Mouse (Mus musculus) heart, embryonic 11.5 days (tissue): Measurements from ENCODE around the gene Rnf217. TPM values are rescaled to one million over a fixed set of nuclear protein-coding genes. Genes with fewer than 3 reads are reported as not detected.

Experiments used
- ATAC-seq: fragments of 200-750 bp; cut with Nextera tagmentation; replicated peaks from 2 replicates; pipeline ENCODE4 v1.8.0; 2017; ENCODE audit warnings: moderate library complexity; ENCODE audit not compliant: insufficient number of reproducible peaks, low FRiP score, low TSS enrichment
- H3K27ac ChIP-seq: fragments of 300-500 bp; sonication (generic); 2 replicates; pipeline ENCODE4 v1.5.1; 2014; ENCODE audit warnings: mild to moderate bottlenecking, low read depth, low read length
- H3K27me3 ChIP-seq: fragments of 300-500 bp; sonication (generic); 2 replicates; pipeline ENCODE4 v1.6.1; 2014; ENCODE audit warnings: mild to moderate bottlenecking, low read length, mixed read lengths; ENCODE audit not compliant: control insufficient read depth, insufficient read depth
- H3K36me3 ChIP-seq: fragments of 300-500 bp; sonication (generic); 2 replicates; pipeline ENCODE4 v1.6.1; 2014; ENCODE audit warnings: mild to moderate bottlenecking, low read length, moderate library complexity, mixed read lengths; ENCODE audit not compliant: control insufficient read depth, insufficient read depth
- H3K4me1 ChIP-seq: fragments of 300-500 bp; sonication (generic); 2 replicates; pipeline ENCODE4 v1.6.1; 2014; ENCODE audit warnings: low read length; ENCODE audit not compliant: control insufficient read depth, insufficient read depth
- H3K4me2 ChIP-seq: fragments of 300-500 bp; sonication (generic); 2 replicates; pipeline ENCODE4 v1.6.1; 2014; ENCODE audit warnings: mild to moderate bottlenecking, moderate library complexity
- H3K4me3 ChIP-seq: fragments of 300-500 bp; sonication (generic); 2 replicates; pipeline ENCODE4 v1.5.1; 2014; ENCODE audit warnings: low read depth, low read length
- H3K9ac ChIP-seq: fragments of 300-500 bp; sonication (generic); 2 replicates; pipeline ENCODE4 v1.6.1; 2014; ENCODE audit warnings: mild to moderate bottlenecking, low read depth, low read length, moderate library complexity
- H3K9me3 ChIP-seq: fragments of 300-500 bp; sonication (generic); replicated peaks from 2 replicates; pipeline ENCODE4 v1.6.1; 2016; ENCODE audit warnings: low read length; ENCODE audit not compliant: control insufficient read depth
- WGBS: fragments of 180-500 bp; shearing (Covaris S2); extraction: QIAGEN DNeasy Blood & Tissue Kit; methylation state at CpG from one replicate; pipeline ENCODE4 v1.1.7; 2014; ENCODE audit not compliant: insufficient replicate concordance; 5-methylcytosine and 5-hydroxymethylcytosine counted together
- polyA plus RNA-seq: library from polyadenylated mRNA; unstranded; fragments of >200 nt; fragmentation: Nextera tagmentation; extraction: Ambion mirVana; gene quantifications from 2 replicates; pipeline ENCODE4 v1.2.1, GENCODE M21; 2014

Gene Rnf217
- polyA plus RNA-seq, 1 experiment from 2014 or later = 1.6 TPM

GRCm38 (mm10) chr10:31580722-31581121 lies 28.3 kb downstream of the Rnf217 start:
- H3K27ac ChIP-seq = no peak overlapping the region
- H3K4me3 ChIP-seq = no peak overlapping the region
- 82% methylated on average over 4 of the region's 4 CpGs for WGBS
- no peak overlapping the region for H3K9ac ChIP-seq
- H3K9me3 ChIP-seq = no peaks in the 10 kb centered on the region; the same call in 1 of the 2 replicates
- H3K4me2 ChIP-seq = no peak overlapping the region
- H3K4me1 ChIP-seq = no peaks in the 10 kb centered on the region
- ATAC-seq = no peak
- no peaks in the 10 kb centered on the region for H3K27me3 ChIP-seq
- H3K36me3 ChIP-seq = no peaks in the 10 kb centered on the region

- 91% methylated on average over 1 of the region's 1 CpGs for whole genome bisulfite sequencing
- no peaks in the 10 kb centered on the region for H3K27me3 ChIP-seq
- H3K4me3 ChIP-seq = no peak overlapping the region
- no peak overlapping the region for H3K27ac ChIP-seq
- no peaks in the 10 kb centered on the region for H3K4me1 ChIP-seq
- H3K36me3 ChIP-seq = no peaks in the 10 kb centered on the region
- no peak overlapping the region for H3K4me2 ChIP-seq
- no peak for ATAC-seq
- H3K9me3 ChIP-seq = no peaks in the 10 kb centered on the region; the same call in 1 of the 2 replicates
- no peak overlapping the region for H3K9ac ChIP-seq
Observed at GRCm38 (mm10) chr10:31580073-31580472, 28.9 kb downstream of the Rnf217 start.

GRCm38 (mm10) chr10:31573267-31573666 lies 35.7 kb downstream of the Rnf217 start:
- ATAC-seq = no peak
- Histone ChIP-seq H3K9me3 (no peaks in the 10 kb centered on the region), H3K4me3 (no peak overlapping the region), H3K27me3 (no peaks in the 10 kb centered on the region), H3K9ac (no peak overlapping the region), H3K4me2 (no peak overlapping the region), H3K36me3 (no peaks in the 10 kb centered on the region), H3K27ac (no peak overlapping the region), H3K4me1 (no peaks in the 10 kb centered on the region)
- WGBS = 81% methylated on average over 4 of the region's 4 CpGs

DNA sequence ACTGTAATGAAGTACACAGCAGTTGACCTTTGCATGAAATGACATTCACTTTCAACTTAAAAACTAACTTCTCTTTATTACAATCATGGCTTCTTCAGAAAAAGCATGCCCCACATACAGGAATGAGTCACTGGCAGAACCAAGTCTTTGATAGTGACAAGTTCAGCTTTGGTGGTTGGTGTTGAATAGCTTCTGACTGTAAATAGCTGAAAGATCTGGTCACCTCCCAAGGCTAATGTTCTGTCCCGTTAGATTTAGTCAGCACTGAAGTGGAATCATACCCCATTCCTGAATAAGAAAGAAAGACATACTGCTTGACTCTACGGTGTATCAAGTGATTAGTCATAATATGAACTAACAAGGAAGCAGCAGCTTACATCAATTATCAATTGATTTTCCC lies 51.7 kb downstream of the Rnf217 start:
- Histone ChIP-seq H3K27ac (no peak overlapping the region), H3K4me2 (no peak overlapping the region), H3K27me3 (no peaks in the 10 kb centered on the region), H3K9ac (no peak overlapping the region), H3K36me3 (no peaks in the 10 kb centered on the region), H3K4me1 (no peaks in the 10 kb centered on the region), H3K9me3 (no peaks in the 10 kb centered on the region), H3K4me3 (no peak overlapping the region)
- no peak for ATAC-seq
- WGBS = 75% methylated on average over 2 of the region's 2 CpGs

DNA sequence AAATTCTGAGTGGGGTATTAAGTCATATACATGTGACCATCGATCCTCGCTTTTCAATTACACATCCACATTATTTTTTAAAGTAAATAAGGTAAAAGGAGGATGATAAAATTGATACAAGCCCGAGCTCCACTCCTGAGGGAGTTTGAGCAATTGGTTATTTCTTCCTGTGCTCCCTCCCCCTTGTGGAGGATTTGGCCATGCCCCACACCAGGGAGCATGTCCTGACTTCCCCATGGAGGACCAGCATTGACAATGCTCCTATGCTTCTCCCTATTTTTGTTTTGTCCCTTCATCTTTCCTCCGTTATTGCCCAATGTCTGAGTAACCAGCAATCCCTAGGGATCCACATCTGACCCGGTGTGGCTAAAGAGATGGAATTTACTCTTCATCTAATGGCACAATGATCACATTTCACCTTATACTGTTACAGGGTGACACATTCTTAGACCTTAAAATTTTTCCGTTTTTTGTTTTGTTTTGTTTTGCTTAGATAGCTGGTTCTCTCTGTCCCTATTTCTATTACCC lies 53.5 kb downstream of the Rnf217 start:
- Histone ChIP-seq H3K4me1 (no peaks in the 10 kb centered on the region), H3K27me3 (no peaks in the 10 kb centered on the region), H3K9ac (no peak overlapping the region), H3K27ac (no peak overlapping the region), H3K36me3 (no peaks in the 10 kb centered on the region), H3K4me3 (no peak overlapping the region), H3K9me3 (no peaks in the 10 kb centered on the region), H3K4me2 (no peak overlapping the region)
- 74% methylated on average over 6 of the region's 6 CpGs for WGBS
- ATAC-seq = no peak

DNA sequence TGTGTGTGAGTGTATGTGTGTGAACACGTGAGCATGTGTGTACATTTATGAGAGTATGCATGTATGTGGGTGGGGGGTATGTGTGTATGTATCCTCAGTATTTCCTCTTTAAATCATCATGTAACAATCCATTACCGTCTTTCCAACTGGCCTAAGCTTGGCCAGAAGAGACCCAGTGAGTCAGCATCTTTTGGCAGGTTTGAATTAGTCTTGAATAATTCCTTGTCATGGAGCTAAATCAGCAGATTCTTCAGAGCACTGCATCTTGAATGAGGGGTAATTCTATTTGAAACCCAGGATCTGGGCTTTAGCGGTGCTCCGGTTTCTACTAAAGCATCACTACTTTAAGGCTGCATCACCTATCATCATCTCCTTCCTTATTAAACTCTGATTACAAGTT lies 55.7 kb downstream of the Rnf217 start:
- Histone ChIP-seq H3K4me1 (no peaks in the 10 kb centered on the region), H3K27ac (no peak overlapping the region), H3K4me3 (no peak overlapping the region), H3K9ac (no peak overlapping the region), H3K4me2 (no peak overlapping the region), H3K9me3 (no peaks in the 10 kb centered on the region), H3K36me3 (no peaks in the 10 kb centered on the region), H3K27me3 (no peaks in the 10 kb centered on the region)
- no peak for ATAC-seq
- WGBS = 81% methylated on average over 4 of the region's 4 CpGs

GRCm38 (mm10) chr10:31551850-31552249 lies 57.1 kb downstream of the Rnf217 start:
- Histone ChIP-seq H3K4me2 (no peak overlapping the region), H3K9me3 (no peaks in the 10 kb centered on the region), H3K4me1 (no peaks in the 10 kb centered on the region), H3K27ac (no peak overlapping the region), H3K27me3 (no peaks in the 10 kb centered on the region), H3K36me3 (no peaks in the 10 kb centered on the region), H3K4me3 (no peak overlapping the region), H3K9ac (no peak overlapping the region)
- no peak for ATAC-seq
- WGBS = 79% methylated on average over 7 of the region's 7 CpGs

- no peak for ATAC-seq
- whole genome bisulfite sequencing = 79% methylated on average over 1 of the region's 1 CpGs
- no peak overlapping the region for H3K4me2 ChIP-seq
- H3K36me3 ChIP-seq = no peaks in the 10 kb centered on the region
- H3K4me3 ChIP-seq = no peak overlapping the region
- H3K9ac ChIP-seq = no peak overlapping the region
- H3K27ac ChIP-seq = no peak overlapping the region
- no peaks in the 10 kb centered on the region for H3K9me3 ChIP-seq
- no peaks in the 10 kb centered on the region for H3K27me3 ChIP-seq
- no peaks in the 10 kb centered on the region for H3K4me1 ChIP-seq
Observed at GRCm38 (mm10) chr10:31551362-31551761, 57.6 kb downstream of the Rnf217 start.

DNA sequence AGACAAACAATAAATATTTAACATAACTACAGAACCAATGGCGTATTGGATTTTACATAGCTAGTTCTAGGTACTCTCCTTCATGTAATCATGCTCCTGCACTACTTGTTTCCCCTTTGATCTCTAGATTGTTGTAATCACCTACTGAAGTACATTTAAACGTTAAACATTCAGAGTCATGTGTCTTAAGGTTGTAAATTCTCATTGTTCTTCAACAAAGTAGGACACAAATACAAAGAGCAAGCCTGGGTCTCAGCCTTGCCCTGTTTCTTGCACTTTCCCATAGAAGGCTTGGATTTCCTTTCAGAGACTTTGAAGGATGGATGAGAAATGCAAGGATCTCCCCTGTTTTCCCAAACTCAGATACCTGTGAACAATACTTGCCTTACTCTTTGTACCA lies 61.8 kb downstream of the Rnf217 start:
- Histone ChIP-seq H3K4me1 (no peaks in the 10 kb centered on the region), H3K27me3 (no peaks in the 10 kb centered on the region), H3K27ac (no peak overlapping the region), H3K4me2 (no peak overlapping the region), H3K9ac (no peak overlapping the region), H3K4me3 (no peak overlapping the region), H3K9me3 (no peaks in the 10 kb centered on the region), H3K36me3 (no peaks in the 10 kb centered on the region)
- 57% methylated on average over 2 of the region's 2 CpGs for WGBS
- ATAC-seq = no peak
